Mouse (Mus musculus) heart, embryonic 15.5 days (tissue): ENCODE measurements around the gene Mpped2. TPM values are rescaled to one million over a fixed set of nuclear protein-coding genes. Genes with fewer than 3 reads are reported as not detected.

Experiments used
- ATAC-seq: fragments of 200-750 bp; cut with Nextera tagmentation; replicated peaks from 2 replicates; pipeline ENCODE4 v1.8.0; 2017; ENCODE audit warnings: low read depth, moderate TSS enrichment; ENCODE audit not compliant: insufficient number of reproducible peaks, insufficient read depth, low FRiP score
- H3K27ac ChIP-seq: fragments of 300-500 bp; sonication (generic); 2 replicates; pipeline ENCODE4 v1.5.1; 2015; ENCODE audit warnings: mild to moderate bottlenecking, inconsistent platforms
- H3K27me3 ChIP-seq: fragments of 300-500 bp; sonication (generic); 2 replicates; pipeline ENCODE4 v1.6.1; 2015; ENCODE audit warnings: inconsistent platforms
- H3K36me3 ChIP-seq: fragments of 300-500 bp; sonication (generic); 2 replicates; pipeline ENCODE4 v1.6.1; 2015; ENCODE audit warnings: mild to moderate bottlenecking, inconsistent platforms
- H3K4me1 ChIP-seq: fragments of 300-500 bp; sonication (generic); replicated peaks from 2 replicates; pipeline ENCODE4 v1.6.1; 2015; ENCODE audit warnings: inconsistent platforms
- H3K4me2 ChIP-seq: fragments of 300-500 bp; sonication (generic); 2 replicates; pipeline ENCODE4 v1.6.1; 2015; ENCODE audit warnings: inconsistent platforms, mild to moderate bottlenecking, moderate library complexity
- H3K4me3 ChIP-seq: fragments of 300-500 bp; sonication (generic); 2 replicates; pipeline ENCODE4 v1.5.1; 2015; ENCODE audit warnings: mild to moderate bottlenecking, inconsistent platforms
- H3K9ac ChIP-seq: fragments of 300-500 bp; sonication (generic); 2 replicates; pipeline ENCODE4 v1.6.1; 2015; ENCODE audit warnings: mild to moderate bottlenecking, inconsistent platforms
- H3K9me3 ChIP-seq: fragments of 300-500 bp; sonication (generic); replicated peaks from 2 replicates; pipeline ENCODE4 v1.6.1; 2016; ENCODE audit warnings: inconsistent platforms
- WGBS: fragments of 180-500 bp; shearing (Covaris S2); methylation state at CpG from one replicate; pipeline ENCODE4 v1.1.7; 2015; ENCODE audit warnings: mixed read lengths; 5-methylcytosine and 5-hydroxymethylcytosine counted together
- polyA plus RNA-seq: library from polyadenylated mRNA; unstranded; fragments of >200 nt; fragmentation: Nextera tagmentation; extraction: Ambion mirVana; gene quantifications from 2 replicates; pipeline ENCODE4 v1.2.1, GENCODE M21; 2015

Gene Mpped2
- polyA plus RNA-seq, 1 experiment from 2014 or later, result 43.4 TPM

DNA sequence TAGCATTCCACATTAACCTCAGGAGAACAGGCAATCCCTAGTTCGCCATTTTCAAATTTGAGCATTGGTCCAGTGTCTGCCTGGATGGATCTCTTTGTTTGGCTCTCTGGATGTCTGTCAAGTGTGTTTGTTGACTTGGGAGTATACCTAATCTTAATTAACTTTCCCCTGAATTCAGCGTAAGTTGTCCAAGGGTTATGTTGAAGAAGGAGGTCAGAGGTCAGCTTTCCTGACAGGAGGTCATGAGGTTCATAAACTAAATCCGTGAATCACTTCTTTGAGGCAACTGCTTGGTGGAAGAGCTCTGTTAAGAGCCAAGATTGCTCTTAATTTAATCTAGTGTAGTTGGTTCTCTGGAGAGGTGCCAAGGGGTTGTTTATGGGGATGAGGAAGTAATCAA, 200.3 kb downstream of the Mpped2 start:
- H3K9ac ChIP-seq, result no peak overlapping the region
- H3K27me3 ChIP-seq, result no peaks in the 10 kb centered on the region; the same call in 1 of the 2 replicates
- no peak overlapping the region for H3K4me2 ChIP-seq
- 65% methylated on average over 3 of the region's 3 CpGs for WGBS
- ATAC-seq, result no peak
- H3K36me3 ChIP-seq, result no peaks in the 10 kb centered on the region
- H3K4me1 ChIP-seq, result peaks cover 13% of the 10 kb centered on the region
- H3K9me3 ChIP-seq, result no peaks in the 10 kb centered on the region
- H3K27ac ChIP-seq, result no peak overlapping the region
- H3K4me3 ChIP-seq, result no peak overlapping the region

GRCm38 (mm10) chr2:106895326-106896023, 202.4 kb downstream of the Mpped2 start:
- Histone ChIP-seq H3K4me1 (no peaks in the 10 kb centered on the region), H3K27me3 (no peaks in the 10 kb centered on the region; the same call in 1 of the 2 replicates), H3K9ac (no peak overlapping the region), H3K9me3 (no peaks in the 10 kb centered on the region), H3K4me2 (no peak overlapping the region), H3K27ac (no peak overlapping the region), H3K4me3 (no peak overlapping the region), H3K36me3 (no peaks in the 10 kb centered on the region)
- no peak for ATAC-seq
- 28% methylated on average over 11 of the region's 11 CpGs for WGBS

GRCm38 (mm10) chr2:106896024-106896384, 202.9 kb downstream of the Mpped2 start:
- no peak overlapping the region for H3K27ac ChIP-seq
- H3K4me3 ChIP-seq, result no peak overlapping the region
- WGBS, result 45% methylated on average over 4 of the region's 4 CpGs
- no peak overlapping the region for H3K4me2 ChIP-seq
- ATAC-seq, result no peak
- H3K4me1 ChIP-seq, result no peaks in the 10 kb centered on the region
- no peak overlapping the region for H3K9ac ChIP-seq
- no peaks in the 10 kb centered on the region for H3K36me3 ChIP-seq
- no peaks in the 10 kb centered on the region; the same call in 1 of the 2 replicates for H3K27me3 ChIP-seq
- no peaks in the 10 kb centered on the region for H3K9me3 ChIP-seq

- WGBS, result 75% methylated on average over 6 of the region's 6 CpGs
Measured at GRCm38 (mm10) chr2:106911951-106912480, 218.9 kb downstream of the Mpped2 start.

More at GRCm38 (mm10) chr2:106911951-106912480, 218.9 kb downstream of the Mpped2 start:
- Histone ChIP-seq H3K4me2 (no peak overlapping the region), H3K9me3 (no peaks in the 10 kb centered on the region), H3K27ac (no peak overlapping the region), H3K9ac (no peak overlapping the region), H3K4me1 (no peaks in the 10 kb centered on the region; the same call in 1 of the 2 replicates), H3K27me3 (no peaks in the 10 kb centered on the region), H3K4me3 (no peak overlapping the region), H3K36me3 (no peaks in the 10 kb centered on the region)
- no peak for ATAC-seq
